Mouse (Mus musculus): ENCODE data around the gene Cntnap1. TPM values are rescaled to one million over a fixed set of nuclear protein-coding genes. Genes with fewer than 3 reads are reported as not detected.

Gene Cntnap1
- polyA plus RNA-seq, 1 experiment: 0.15 TPM

DNA sequence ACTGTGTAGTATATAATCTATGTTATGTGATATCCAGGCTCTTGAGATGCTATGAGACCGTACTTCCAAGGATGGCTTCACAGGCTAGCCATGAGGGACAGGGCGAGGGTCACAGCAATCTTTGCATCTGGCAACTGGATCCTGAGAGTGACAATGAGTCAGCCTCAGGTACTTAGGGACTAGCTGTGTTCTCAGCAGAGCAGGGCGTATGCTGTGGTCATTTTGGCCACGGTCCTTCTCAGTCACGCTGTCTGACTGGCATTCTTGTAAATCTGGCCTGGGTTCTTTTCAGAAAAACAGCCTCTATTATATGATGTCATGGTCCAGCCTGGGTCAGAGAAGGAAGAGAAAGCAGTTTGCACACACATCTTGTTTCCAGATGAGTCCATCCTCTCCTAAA is 66.5 kb downstream of the Cntnap1 start:
- H3K27ac ChIP-seq (ENCODE audit: insufficient read depth, low read length): no peak overlapping the region
- no peaks in the 10 kb centered on the region for H3K27me3 ChIP-seq (ENCODE audit: control insufficient read depth, insufficient read depth, low read length, poor library complexity, severe bottlenecking)
- no peaks in the 10 kb centered on the region for H3K9me3 ChIP-seq (replicated peaks; ENCODE audit: control insufficient read depth, insufficient read depth, low read length, poor library complexity, severe bottlenecking)
- no peaks in the 10 kb centered on the region for H3K36me3 ChIP-seq (ENCODE audit: control insufficient read depth, insufficient read depth, low read length, poor library complexity, severe bottlenecking)
- peaks cover 2% of the 10 kb centered on the region for H3K4me1 ChIP-seq (ENCODE audit: control insufficient read depth, insufficient read depth, low read length)
- TF ChIP-seq EP300 (IDR thresholded peaks at IDR 0.05; ENCODE audit: insufficient read depth, low read depth, low read length): no peak
- no peak for TF ChIP-seq POLR2A (IDR thresholded peaks at IDR 0.05; ENCODE audit: insufficient read depth, low read length)
- TF ChIP-seq CTCF (IDR thresholded peaks at IDR 0.05; ENCODE audit: low read depth, low read length): no peak
- no peak overlapping the region for H3K4me3 ChIP-seq (ENCODE audit: low read depth, low read length)
- H3K9ac ChIP-seq (ENCODE audit: low read depth, poor library complexity, severe bottlenecking): no peak overlapping the region

- Histone ChIP-seq H3K4me1 (ENCODE audit: control insufficient read depth, insufficient read depth, low read length) (no peaks in the 10 kb centered on the region), H3K36me3 (ENCODE audit: control insufficient read depth, insufficient read depth, low read length, poor library complexity, severe bottlenecking) (no peaks in the 10 kb centered on the region), H3K27ac (ENCODE audit: insufficient read depth, low read length) (no peak overlapping the region), H3K9me3 (replicated peaks; ENCODE audit: control insufficient read depth, insufficient read depth, low read length, poor library complexity, severe bottlenecking) (no peaks in the 10 kb centered on the region), H3K4me3 (ENCODE audit: low read depth, low read length) (no peak overlapping the region), H3K27me3 (ENCODE audit: control insufficient read depth, insufficient read depth, low read length, poor library complexity, severe bottlenecking) (no peaks in the 10 kb centered on the region), H3K9ac (ENCODE audit: low read depth, poor library complexity, severe bottlenecking) (no peak overlapping the region)
- TF ChIP-seq EP300 (IDR thresholded peaks at IDR 0.05; ENCODE audit: insufficient read depth, low read depth, low read length): no peak
- no peak for TF ChIP-seq CTCF (IDR thresholded peaks at IDR 0.05; ENCODE audit: low read depth, low read length)
- no peak for TF ChIP-seq POLR2A (IDR thresholded peaks at IDR 0.05; ENCODE audit: insufficient read depth, low read length)
Observed at GRCm38 (mm10) chr11:101238071-101238647, 67.8 kb downstream of the Cntnap1 start.

Other genes starting within 250 kb of the Cntnap1 start
- gene Stat3, start 231.0 kb upstream of the Cntnap1 start, polyA plus RNA-seq (2011; ENCODE audit: insufficient read depth, insufficient read length, low read depth, missing spikeins): 31.2 and 39.8 TPM in 2 replicates
- gene Cavin1, start 199.6 kb upstream of the Cntnap1 start, polyA plus RNA-seq (2011; ENCODE audit: insufficient read depth, insufficient read length, low read depth, missing spikeins): 78.5 and 79.8 TPM in 2 replicates
- 33.7 and 37.5 TPM in 2 replicates for gene Atp6v0a1, start 161.1 kb upstream of the Cntnap1 start, polyA plus RNA-seq (2011; ENCODE audit: insufficient read depth, insufficient read length, low read depth, missing spikeins)
- 7.3 and 7.9 TPM in 2 replicates for gene Naglu, start 100.5 kb upstream of the Cntnap1 start, polyA plus RNA-seq (2011; ENCODE audit: insufficient read depth, insufficient read length, low read depth, missing spikeins)
- gene Hsd17b1, start 92.1 kb upstream of the Cntnap1 start, polyA plus RNA-seq (2011; ENCODE audit: insufficient read depth, insufficient read length, low read depth, missing spikeins): 1.0 TPM in 1 of 2 replicates, not detected in the other
- gene Coasy, start 88.0 kb upstream of the Cntnap1 start, polyA plus RNA-seq (2011; ENCODE audit: insufficient read depth, insufficient read length, low read depth, missing spikeins): 21.7 and 24.5 TPM in 2 replicates
- gene Mlx, start 83.2 kb upstream of the Cntnap1 start, polyA plus RNA-seq (2011; ENCODE audit: insufficient read depth, insufficient read length, low read depth, missing spikeins): 40.5 and 44.8 TPM in 2 replicates
- gene Psmc3ip, start 75.1 kb upstream of the Cntnap1 start, polyA plus RNA-seq (2011; ENCODE audit: insufficient read depth, insufficient read length, low read depth, missing spikeins): 35.1 and 35.3 TPM in 2 replicates
- 32.3 and 33.6 TPM in 2 replicates for gene Retreg3, start 50.6 kb upstream of the Cntnap1 start, polyA plus RNA-seq (2011; ENCODE audit: insufficient read depth, insufficient read length, low read depth, missing spikeins)
- 55.3 and 60.5 TPM in 2 replicates for gene Tubg1, start 50.6 kb upstream of the Cntnap1 start, polyA plus RNA-seq (2011; ENCODE audit: insufficient read depth, insufficient read length, low read depth, missing spikeins)
- gene Tubg2, start 14.6 kb upstream of the Cntnap1 start, polyA plus RNA-seq (2011; ENCODE audit: insufficient read depth, insufficient read length, low read depth, missing spikeins): 1.9 and 3.0 TPM in 2 replicates
- gene Plekhh3, start 828 bp downstream of the Cntnap1 start, polyA plus RNA-seq (2011; ENCODE audit: insufficient read depth, insufficient read length, low read depth, missing spikeins): 2.5 and 4.4 TPM in 2 replicates
- not detected in 2 replicates for gene Ccr10, start 4.9 kb downstream of the Cntnap1 start, polyA plus RNA-seq (2011; ENCODE audit: insufficient read depth, insufficient read length, low read depth, missing spikeins)
- gene Ezh1, start 55.9 kb downstream of the Cntnap1 start, polyA plus RNA-seq (2011; ENCODE audit: insufficient read depth, insufficient read length, low read depth, missing spikeins): 42.8 and 49.9 TPM in 2 replicates
- 3.4 and 4.9 TPM in 2 replicates for gene Ramp2, start 75.5 kb downstream of the Cntnap1 start, polyA plus RNA-seq (2011; ENCODE audit: insufficient read depth, insufficient read length, low read depth, missing spikeins)
- 135 and 143 TPM in 2 replicates for gene Vps25, start 83.2 kb downstream of the Cntnap1 start, polyA plus RNA-seq (2011; ENCODE audit: insufficient read depth, insufficient read length, low read depth, missing spikeins)
- 0.85 and 0.96 TPM in 2 replicates for gene Wnk4, start 90.0 kb downstream of the Cntnap1 start, polyA plus RNA-seq (2011; ENCODE audit: insufficient read depth, insufficient read length, low read depth, missing spikeins)
- 14.6 and 14.9 TPM in 2 replicates for gene Cntd1, start 108.5 kb downstream of the Cntnap1 start, polyA plus RNA-seq (2011; ENCODE audit: insufficient read depth, insufficient read length, low read depth, missing spikeins)
- 44.8 and 53.0 TPM in 2 replicates for gene Coa3, start 108.6 kb downstream of the Cntnap1 start, polyA plus RNA-seq (2011; ENCODE audit: insufficient read depth, insufficient read length, low read depth, missing spikeins)
- gene Becn1, start 131.8 kb downstream of the Cntnap1 start, polyA plus RNA-seq (2011; ENCODE audit: insufficient read depth, insufficient read length, low read depth, missing spikeins): 48.2 and 53.0 TPM in 2 replicates
- gene Psme3, start 145.7 kb downstream of the Cntnap1 start, polyA plus RNA-seq (2011; ENCODE audit: insufficient read depth, insufficient read length, low read depth, missing spikeins): 161 and 168 TPM in 2 replicates
- gene Aoc2, start 154.5 kb downstream of the Cntnap1 start, polyA plus RNA-seq (2011; ENCODE audit: insufficient read depth, insufficient read length, low read depth, missing spikeins): 3.5 and 5.8 TPM in 2 replicates
- 0.84 and 0.94 TPM in 2 replicates for gene Aoc3, start 160.1 kb downstream of the Cntnap1 start, polyA plus RNA-seq (2011; ENCODE audit: insufficient read depth, insufficient read length, low read depth, missing spikeins)
- not detected in 2 replicates for gene G6pc, start 197.0 kb downstream of the Cntnap1 start, polyA plus RNA-seq (2011; ENCODE audit: insufficient read depth, insufficient read length, low read depth, missing spikeins)
- 45.2 and 45.4 TPM in 2 replicates for gene Aarsd1, start 247.1 kb downstream of the Cntnap1 start, polyA plus RNA-seq (2011; ENCODE audit: insufficient read depth, insufficient read length, low read depth, missing spikeins)

Measured in ES-Bruce4 (cell line).